Mouse (Mus musculus): ENCODE results near the gene Macrod2. TPM values are rescaled to one million over a fixed set of nuclear protein-coding genes. Genes with fewer than 3 reads are reported as not detected.

Macrod2 gene
- polyA plus RNA-seq, 1 experiment: 20.2 TPM

DNA sequence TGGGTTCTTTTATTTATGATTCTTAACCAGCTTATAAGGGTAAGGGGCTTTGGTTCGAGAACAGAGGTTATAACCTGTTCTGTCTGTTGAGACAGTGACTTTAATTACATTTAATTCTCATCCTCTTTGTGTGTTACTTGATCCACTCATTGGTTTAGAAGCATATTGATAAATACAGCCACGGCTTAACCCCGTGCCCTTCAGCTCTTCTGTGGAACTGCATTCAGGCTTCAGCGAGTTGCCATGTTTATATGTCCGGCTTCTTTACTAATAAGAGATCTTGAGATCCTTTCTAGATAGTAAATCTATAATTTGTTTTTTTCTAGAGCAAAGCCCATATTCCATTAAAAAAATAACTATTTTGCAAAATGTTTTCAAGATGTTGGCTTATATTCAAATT, 608.7 kb downstream of the Macrod2 start:
- DNase-seq: no peak
- Histone ChIP-seq H3K4me1 (ENCODE audit: control insufficient read depth, insufficient read depth, low read length) (no peaks in the 10 kb centered on the region), H3K4me3 (replicated peaks; ENCODE audit: insufficient read depth, low read depth, low read length) (no peak overlapping the region), H3K27ac (ENCODE audit: insufficient read depth, low read length) (no peak overlapping the region), H3K27me3 (ENCODE audit: control insufficient read depth, insufficient read depth, low read length) (no peaks in the 10 kb centered on the region)
- TF ChIP-seq CTCF (IDR thresholded peaks at IDR 0.05; ENCODE audit: borderline replicate concordance, insufficient read depth, low read depth, low read length): no peak
- TF ChIP-seq POLR2A (IDR thresholded peaks at IDR 0.05; ENCODE audit: borderline replicate concordance, insufficient read depth, low read length): no peak
- 94% methylated on average over 5 of the region's 5 CpGs for WGBS

- WGBS: 90% methylated on average over 3 of the region's 3 CpGs
- no peak for TF ChIP-seq POLR2A (IDR thresholded peaks at IDR 0.05; ENCODE audit: borderline replicate concordance, insufficient read depth, low read length)
- no peak for TF ChIP-seq CTCF (IDR thresholded peaks at IDR 0.05; ENCODE audit: borderline replicate concordance, insufficient read depth, low read depth, low read length)
- H3K4me1 ChIP-seq (ENCODE audit: control insufficient read depth, insufficient read depth, low read length): no peaks in the 10 kb centered on the region
- no peak for DNase-seq
- no peak overlapping the region for H3K4me3 ChIP-seq (replicated peaks; ENCODE audit: insufficient read depth, low read depth, low read length)
- H3K27ac ChIP-seq (ENCODE audit: insufficient read depth, low read length): no peak overlapping the region
- H3K27me3 ChIP-seq (ENCODE audit: control insufficient read depth, insufficient read depth, low read length): no peaks in the 10 kb centered on the region
Observed at GRCm38 (mm10) chr2:141004326-141004725, 609.2 kb downstream of the Macrod2 start.

DNA sequence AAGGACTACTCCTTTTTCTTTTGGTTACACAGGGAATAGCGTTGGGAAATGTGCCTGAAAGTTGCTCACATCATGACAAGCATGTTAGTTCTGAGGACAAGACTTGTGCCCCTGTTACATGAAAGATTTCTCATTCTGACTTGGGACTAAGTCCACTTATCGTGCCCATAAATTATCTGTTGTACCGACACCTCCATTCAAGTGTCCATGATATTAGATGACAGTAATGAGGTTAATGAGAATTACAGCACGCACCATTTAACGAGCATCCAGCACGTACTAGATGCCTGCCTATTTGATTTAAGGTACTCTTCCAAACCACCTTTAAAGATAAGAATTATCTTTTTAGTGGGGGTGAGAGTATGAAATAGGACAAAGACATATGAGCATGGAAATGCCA, 610.5 kb downstream of the Macrod2 start:
- Histone ChIP-seq H3K27ac (ENCODE audit: insufficient read depth, low read length) (no peak overlapping the region), H3K4me1 (ENCODE audit: control insufficient read depth, insufficient read depth, low read length) (no peaks in the 10 kb centered on the region), H3K4me3 (replicated peaks; ENCODE audit: insufficient read depth, low read depth, low read length) (no peak overlapping the region), H3K27me3 (ENCODE audit: control insufficient read depth, insufficient read depth, low read length) (no peaks in the 10 kb centered on the region)
- TF ChIP-seq POLR2A (IDR thresholded peaks at IDR 0.05; ENCODE audit: borderline replicate concordance, insufficient read depth, low read length): no peak
- no peak for DNase-seq
- 88% methylated on average over 6 of the region's 6 CpGs for WGBS

DNA sequence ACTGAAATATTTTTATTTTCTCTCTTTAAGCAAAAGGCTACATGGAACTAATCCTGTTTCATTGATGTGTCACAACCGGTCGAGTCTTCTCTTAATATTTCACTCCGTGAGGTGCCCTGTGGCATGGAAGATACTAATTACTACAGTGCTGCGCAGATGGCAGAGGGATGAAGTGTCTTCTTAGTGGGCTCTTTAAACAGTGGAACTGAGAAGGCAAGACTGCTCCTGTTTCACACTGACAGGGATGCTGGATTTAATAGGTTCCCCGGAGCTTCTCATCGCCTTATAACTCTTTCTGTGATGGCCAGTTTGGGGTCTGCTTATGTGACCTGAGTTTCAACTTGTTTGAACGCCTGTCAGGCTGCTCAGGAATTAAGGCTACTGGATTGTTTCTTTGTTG, 612.6 kb downstream of the Macrod2 start:
- H3K4me1 ChIP-seq (ENCODE audit: control insufficient read depth, insufficient read depth, low read length): no peaks in the 10 kb centered on the region
- H3K27me3 ChIP-seq (ENCODE audit: control insufficient read depth, insufficient read depth, low read length): no peaks in the 10 kb centered on the region
- 66% methylated on average over 7 of the region's 7 CpGs for WGBS
- H3K27ac ChIP-seq (ENCODE audit: insufficient read depth, low read length): no peak overlapping the region
- peak in 1 of 2 experiments; percentile 12 for DNase-seq
- TF ChIP-seq POLR2A (IDR thresholded peaks at IDR 0.05; ENCODE audit: borderline replicate concordance, insufficient read depth, low read length) (no peak), CTCF (IDR thresholded peaks at IDR 0.05; ENCODE audit: borderline replicate concordance, insufficient read depth, low read depth, low read length) (no peak)
- H3K4me3 ChIP-seq (replicated peaks; ENCODE audit: insufficient read depth, low read depth, low read length): no peak overlapping the region

DNA sequence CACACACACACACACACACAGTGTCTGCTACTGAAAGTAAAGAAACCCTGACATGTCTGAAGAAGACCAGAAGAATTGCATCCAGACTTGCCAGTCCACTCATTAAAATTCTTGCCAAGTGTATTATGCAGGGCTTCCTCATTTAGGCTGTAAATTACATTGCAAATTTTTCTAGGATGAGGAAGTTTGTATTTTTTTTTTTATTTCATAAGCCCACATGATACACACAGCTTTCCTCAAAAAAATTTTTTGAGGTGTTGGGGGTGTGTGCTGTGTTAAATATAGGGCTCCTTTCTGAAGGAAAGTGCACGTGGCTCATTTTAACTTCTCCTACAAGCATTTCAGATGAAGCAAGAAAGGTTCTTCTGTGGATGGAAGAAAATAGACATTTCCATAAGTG, 613.3 kb downstream of the Macrod2 start:
- WGBS: 78% methylated on average over 1 of the region's 1 CpGs
- H3K27ac ChIP-seq (ENCODE audit: insufficient read depth, low read length): no peak overlapping the region
- TF ChIP-seq POLR2A (IDR thresholded peaks at IDR 0.05; ENCODE audit: borderline replicate concordance, insufficient read depth, low read length): no peak
- no peak for TF ChIP-seq CTCF (IDR thresholded peaks at IDR 0.05; ENCODE audit: borderline replicate concordance, insufficient read depth, low read depth, low read length)
- no peaks in the 10 kb centered on the region for H3K4me1 ChIP-seq (ENCODE audit: control insufficient read depth, insufficient read depth, low read length)
- no peaks in the 10 kb centered on the region for H3K27me3 ChIP-seq (ENCODE audit: control insufficient read depth, insufficient read depth, low read length)
- DNase-seq: no peak
- no peak overlapping the region for H3K4me3 ChIP-seq (replicated peaks; ENCODE audit: insufficient read depth, low read depth, low read length)

DNA sequence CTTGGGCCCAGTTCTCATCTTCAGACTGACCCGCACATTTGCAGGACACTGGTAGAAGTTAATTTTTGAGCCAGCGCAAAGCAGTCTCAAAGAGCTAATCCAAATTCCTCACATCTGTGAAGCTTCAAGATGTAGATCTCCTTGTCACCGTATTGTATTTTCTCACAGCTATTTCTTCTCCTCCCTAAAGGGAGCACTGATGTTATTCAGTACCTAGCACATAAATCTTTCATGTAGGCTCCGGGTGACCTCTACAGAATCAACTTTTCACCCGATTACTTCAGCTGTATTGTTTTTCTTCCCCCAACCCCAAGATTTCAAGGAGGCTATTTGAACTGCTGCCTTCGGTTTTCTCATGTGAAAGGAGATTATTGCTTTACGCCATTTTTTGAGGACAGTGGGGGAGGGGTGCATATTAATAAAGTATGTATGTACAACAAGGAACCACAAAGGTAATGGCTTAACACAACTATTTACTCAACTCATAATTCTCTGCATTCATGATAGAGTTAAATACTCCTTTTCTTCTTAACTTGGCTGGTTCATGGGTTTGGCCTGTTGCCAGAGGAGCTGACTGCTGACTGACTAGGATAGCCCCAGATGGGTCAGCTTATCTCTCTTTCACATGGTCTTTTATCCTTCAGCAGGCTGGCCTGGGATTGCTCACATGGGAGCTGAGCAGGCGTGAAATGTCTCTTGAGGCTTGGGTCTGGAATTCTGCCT, 618.5 kb downstream of the Macrod2 start:
- peaks cover 5% of the 10 kb centered on the region; the same call in 1 of the 2 replicates for H3K4me1 ChIP-seq (ENCODE audit: control insufficient read depth, insufficient read depth, low read length)
- WGBS: 61% methylated on average over 8 of the region's 8 CpGs
- no peak overlapping the region for H3K4me3 ChIP-seq (replicated peaks; ENCODE audit: insufficient read depth, low read depth, low read length)
- no peak for TF ChIP-seq POLR2A (IDR thresholded peaks at IDR 0.05; ENCODE audit: borderline replicate concordance, insufficient read depth, low read length)
- no peak for TF ChIP-seq CTCF (IDR thresholded peaks at IDR 0.05; ENCODE audit: borderline replicate concordance, insufficient read depth, low read depth, low read length)
- no peaks in the 10 kb centered on the region for H3K27me3 ChIP-seq (ENCODE audit: control insufficient read depth, insufficient read depth, low read length)
- DNase-seq: peak in 1 of 2 experiments; percentile 21
- no peak overlapping the region for H3K27ac ChIP-seq (ENCODE audit: insufficient read depth, low read length)

- TF ChIP-seq CTCF (IDR thresholded peaks at IDR 0.05; ENCODE audit: borderline replicate concordance, insufficient read depth, low read depth, low read length) (no peak), POLR2A (IDR thresholded peaks at IDR 0.05; ENCODE audit: borderline replicate concordance, insufficient read depth, low read length) (no peak)
- no peaks in the 10 kb centered on the region for H3K27me3 ChIP-seq (ENCODE audit: control insufficient read depth, insufficient read depth, low read length)
- no peak overlapping the region for H3K4me3 ChIP-seq (replicated peaks; ENCODE audit: insufficient read depth, low read depth, low read length)
- H3K27ac ChIP-seq (ENCODE audit: insufficient read depth, low read length): no peak overlapping the region
- peak in 1 of 2 experiments; percentile 14 for DNase-seq
- 0 out of 2 replicates have a peak, but pooled peaks cover 3% of the 10 kb centered on the region for H3K4me1 ChIP-seq (ENCODE audit: control insufficient read depth, insufficient read depth, low read length)
- 46% methylated on average over 4 of the region's 4 CpGs for WGBS
Observed at GRCm38 (mm10) chr2:141022971-141023370, 627.9 kb downstream of the Macrod2 start.

DNA sequence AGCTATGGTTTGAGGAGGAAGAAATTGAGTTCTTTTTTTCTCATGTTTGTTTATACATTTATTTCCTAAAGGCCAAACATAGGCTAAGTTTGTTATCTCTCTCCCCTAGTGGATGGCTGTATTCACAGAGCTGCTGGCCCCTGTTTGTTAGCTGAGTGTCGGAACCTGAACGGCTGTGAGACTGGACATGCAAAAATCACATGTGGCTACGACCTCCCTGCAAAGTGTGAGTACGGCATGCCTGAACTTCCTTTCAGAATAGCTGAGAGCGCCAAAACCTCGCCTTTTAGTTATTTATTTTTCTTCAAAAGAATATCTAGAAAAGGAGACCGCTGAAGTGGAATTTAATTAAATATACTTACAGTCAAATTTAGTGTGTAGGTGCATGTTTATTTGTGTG, 628.8 kb downstream of the Macrod2 start:
- Histone ChIP-seq H3K4me3 (replicated peaks; ENCODE audit: insufficient read depth, low read depth, low read length) (no peak overlapping the region), H3K27ac (ENCODE audit: insufficient read depth, low read length) (no peak overlapping the region), H3K4me1 (ENCODE audit: control insufficient read depth, insufficient read depth, low read length) (0 out of 2 replicates have a peak, but pooled peaks cover 3% of the 10 kb centered on the region), H3K27me3 (ENCODE audit: control insufficient read depth, insufficient read depth, low read length) (no peaks in the 10 kb centered on the region)
- no peak for DNase-seq
- no peak for TF ChIP-seq CTCF (IDR thresholded peaks at IDR 0.05; ENCODE audit: borderline replicate concordance, insufficient read depth, low read depth, low read length)
- no peak for TF ChIP-seq POLR2A (IDR thresholded peaks at IDR 0.05; ENCODE audit: borderline replicate concordance, insufficient read depth, low read length)
- 80% methylated on average over 7 of the region's 7 CpGs for WGBS

Measured in cerebellum, adult 2 months (tissue).